Mouse (Mus musculus): ENCODE results near the gene Rhobtb3. TPM values are rescaled to one million over a fixed set of nuclear protein-coding genes. Genes with fewer than 3 reads are reported as not detected.
"Not testable (repeated sequence)": the region's sequence is repeated elsewhere in the genome, so short reads cannot be mapped to it uniquely, and the experiment has no call there.

The Rhobtb3 gene
- polyA plus RNA-seq, 1 experiment = not detected

DNA sequence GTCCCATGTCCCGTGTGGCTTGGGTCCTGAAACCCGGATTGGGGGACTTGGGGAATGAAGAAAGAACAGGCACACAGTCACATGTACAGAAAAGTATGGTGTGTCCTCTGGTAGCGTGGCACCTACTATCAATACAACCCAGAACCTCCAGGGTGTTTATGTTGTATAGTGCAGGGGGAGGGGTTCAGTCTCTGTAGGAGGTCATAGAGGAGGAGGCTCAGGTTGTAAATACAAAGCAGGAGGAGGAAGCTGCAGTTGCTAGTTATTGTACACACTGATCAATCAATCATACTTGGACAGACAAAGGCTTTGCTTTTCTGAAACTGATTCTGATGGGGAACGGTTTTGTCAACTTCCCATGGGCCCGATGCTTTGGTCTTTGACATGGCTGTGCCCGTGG lies 112.0 kb downstream of the Rhobtb3 start:
- TF ChIP-seq CTCF (IDR thresholded peaks at IDR 0.05; ENCODE audit: insufficient read depth, low read depth, low read length) (no peak), POLR2A (IDR thresholded peaks at IDR 0.05; ENCODE audit: insufficient read depth, low read depth, low read length) (no peak)
- Histone ChIP-seq H3K4me3 (ENCODE audit: insufficient read depth, low read depth, low read length) (no peak overlapping the region), H3K4me1 (ENCODE audit: control insufficient read depth, insufficient read depth, low read length) (no peaks in the 10 kb centered on the region), H3K27ac (ENCODE audit: insufficient read depth, low read depth, low read length) (no peak overlapping the region)
- WGBS = 82% methylated on average over 6 of the region's 6 CpGs

DNA sequence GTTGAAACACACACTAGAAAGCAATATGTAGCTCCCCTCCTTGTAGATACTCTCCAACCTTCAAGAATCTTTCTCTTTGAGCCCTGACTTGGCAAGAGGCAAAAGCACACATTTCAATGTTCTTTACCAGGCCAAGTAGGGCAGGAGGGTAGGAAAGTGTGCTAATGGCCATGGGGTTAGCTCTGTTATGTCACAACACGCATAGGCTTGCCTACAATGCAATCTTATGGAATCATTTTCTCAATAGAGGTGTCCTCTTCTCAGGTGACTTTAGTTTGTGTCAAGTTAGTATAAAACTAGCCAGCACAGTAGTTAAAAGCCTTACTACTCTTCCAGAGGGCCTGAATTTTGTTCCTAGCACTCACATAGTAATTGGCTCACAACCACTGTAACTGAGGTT lies 113.0 kb downstream of the Rhobtb3 start:
- WGBS = 89% methylated on average over 1 of the region's 1 CpGs

DNA sequence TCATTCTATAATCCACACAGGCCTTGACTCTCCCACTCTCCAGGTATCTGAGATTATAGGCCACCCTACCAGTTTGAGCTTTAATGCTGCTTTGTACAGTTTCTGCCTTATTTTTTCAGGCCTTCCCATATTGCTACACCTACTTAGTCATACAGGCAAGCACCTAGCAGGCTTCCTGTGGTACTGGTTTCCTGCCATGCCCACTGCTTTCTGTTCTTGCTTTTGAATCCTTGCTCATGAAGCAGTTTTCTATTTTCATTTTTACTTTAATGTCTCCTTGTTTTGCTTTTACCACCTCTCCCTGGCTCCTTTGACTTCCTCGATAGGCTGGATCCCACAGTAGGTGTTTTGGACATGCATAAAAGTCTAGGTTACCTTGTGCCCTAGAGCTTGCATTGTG lies 118.3 kb downstream of the Rhobtb3 start:
- WGBS = 89% methylated on average over 1 of the region's 1 CpGs
- TF ChIP-seq POLR2A (IDR thresholded peaks at IDR 0.05; ENCODE audit: insufficient read depth, low read depth, low read length) = no peak
- no peak for TF ChIP-seq CTCF (IDR thresholded peaks at IDR 0.05; ENCODE audit: insufficient read depth, low read depth, low read length)
- no peak overlapping the region for H3K4me3 ChIP-seq (ENCODE audit: insufficient read depth, low read depth, low read length)
- no peak overlapping the region for H3K27ac ChIP-seq (ENCODE audit: insufficient read depth, low read depth, low read length)
- H3K4me1 ChIP-seq (ENCODE audit: control insufficient read depth, insufficient read depth, low read length) = no peaks in the 10 kb centered on the region

More for the DNA sequence above, 113.0 kb downstream of the Rhobtb3 start:
- no peak for TF ChIP-seq POLR2A (IDR thresholded peaks at IDR 0.05; ENCODE audit: insufficient read depth, low read depth, low read length)
- no peak for TF ChIP-seq CTCF (IDR thresholded peaks at IDR 0.05; ENCODE audit: insufficient read depth, low read depth, low read length)
- Histone ChIP-seq H3K4me1 (ENCODE audit: control insufficient read depth, insufficient read depth, low read length) (no peaks in the 10 kb centered on the region), H3K27ac (ENCODE audit: insufficient read depth, low read depth, low read length) (no peak overlapping the region), H3K4me3 (ENCODE audit: insufficient read depth, low read depth, low read length) (no peak overlapping the region)

DNA sequence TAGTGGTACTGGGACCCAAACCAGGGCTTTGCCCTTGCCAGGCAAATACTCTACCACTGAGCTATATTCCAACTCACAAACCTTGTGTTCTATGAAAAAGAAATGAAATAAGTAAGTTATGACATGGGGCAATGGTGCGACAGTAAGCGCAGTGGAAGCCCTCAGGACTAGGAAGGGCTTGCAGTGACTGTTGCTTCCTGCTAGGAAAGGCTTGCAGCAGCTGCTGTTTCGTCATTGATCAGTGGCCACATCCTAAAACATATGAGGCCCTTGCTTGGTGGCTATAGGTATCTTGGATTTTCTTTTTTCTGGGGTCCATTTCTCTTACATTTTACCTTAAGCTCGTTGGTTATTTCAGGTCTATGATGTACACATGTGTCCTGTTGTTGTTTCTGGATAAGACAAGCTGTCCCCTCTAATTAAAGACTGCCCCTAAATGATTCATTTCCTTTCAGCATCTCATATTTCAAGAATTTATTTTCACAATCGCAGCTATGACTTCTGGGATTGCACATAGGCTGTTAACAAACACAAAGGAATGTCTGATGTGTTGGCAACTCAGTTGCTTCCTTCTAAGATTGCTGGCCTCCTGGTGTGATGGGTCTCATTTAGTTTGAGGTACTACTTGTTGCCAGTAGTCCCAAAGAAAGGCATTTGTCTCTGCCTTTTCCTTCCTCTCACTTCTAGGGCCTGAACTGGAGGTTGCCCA lies 119.0 kb downstream of the Rhobtb3 start:
- H3K27ac ChIP-seq (ENCODE audit: insufficient read depth, low read depth, low read length) = no peak overlapping the region
- H3K4me1 ChIP-seq (ENCODE audit: control insufficient read depth, insufficient read depth, low read length) = no peaks in the 10 kb centered on the region
- no peak overlapping the region for H3K4me3 ChIP-seq (ENCODE audit: insufficient read depth, low read depth, low read length)
- no peak for TF ChIP-seq POLR2A (IDR thresholded peaks at IDR 0.05; ENCODE audit: insufficient read depth, low read depth, low read length)
- no peak for TF ChIP-seq CTCF (IDR thresholded peaks at IDR 0.05; ENCODE audit: insufficient read depth, low read depth, low read length)
- WGBS = 84% methylated on average over 5 of the region's 5 CpGs

DNA sequence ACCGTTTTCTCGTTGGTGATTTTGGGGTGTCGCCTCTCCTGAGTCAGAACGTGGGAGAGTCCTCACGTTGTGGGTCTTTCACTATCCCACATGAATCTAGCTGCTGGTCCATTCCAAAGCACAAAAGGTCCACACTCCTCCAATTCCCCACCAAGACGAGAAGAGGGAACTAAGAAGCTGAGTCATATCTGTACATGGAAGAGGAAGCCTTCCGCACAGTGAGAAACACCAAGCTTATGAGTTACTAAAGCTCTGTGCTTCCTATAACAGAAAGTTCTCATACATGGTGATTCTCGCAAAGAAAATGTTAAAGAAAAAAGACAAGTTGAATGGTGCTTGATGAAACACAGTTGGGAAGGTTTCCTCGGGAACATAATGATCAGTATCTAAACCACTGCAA lies 120.5 kb downstream of the Rhobtb3 start:
- H3K4me1 ChIP-seq (ENCODE audit: control insufficient read depth, insufficient read depth, low read length) = no peaks in the 10 kb centered on the region
- H3K4me3 ChIP-seq (ENCODE audit: insufficient read depth, low read depth, low read length) = no peak overlapping the region
- TF ChIP-seq CTCF (IDR thresholded peaks at IDR 0.05; ENCODE audit: insufficient read depth, low read depth, low read length) (no peak), POLR2A (IDR thresholded peaks at IDR 0.05; ENCODE audit: insufficient read depth, low read depth, low read length) (no peak)
- 90% methylated on average over 9 of the region's 9 CpGs for WGBS
- no peak overlapping the region for H3K27ac ChIP-seq (ENCODE audit: insufficient read depth, low read depth, low read length)

DNA sequence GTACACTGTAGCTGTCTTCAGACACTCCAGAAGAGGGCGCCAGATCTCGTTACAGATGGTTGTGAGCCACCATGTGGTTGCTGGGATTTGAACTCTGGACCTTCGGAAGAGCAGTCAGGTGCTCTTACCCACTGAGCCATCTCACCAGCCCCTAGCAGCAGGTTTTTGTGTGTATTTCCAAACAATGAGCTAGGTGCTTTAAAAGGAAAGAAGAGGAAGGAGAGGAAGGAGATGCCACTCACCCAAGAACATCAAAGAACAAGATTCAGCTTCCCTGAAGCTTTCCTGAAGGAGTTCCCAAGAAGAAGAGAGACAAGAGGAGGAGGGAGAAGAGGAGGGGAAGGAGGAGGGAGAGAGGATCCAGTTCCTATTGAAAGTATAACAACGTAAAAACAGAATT lies 121.4 kb downstream of the Rhobtb3 start:
- not testable (repeated sequence) for H3K4me1 ChIP-seq (ENCODE audit: control insufficient read depth, insufficient read depth, low read length); H3K4me3 ChIP-seq (ENCODE audit: insufficient read depth, low read depth, low read length); H3K27ac ChIP-seq (ENCODE audit: insufficient read depth, low read depth, low read length)
- 95% methylated on average over 4 of the region's 4 CpGs for WGBS

DNA sequence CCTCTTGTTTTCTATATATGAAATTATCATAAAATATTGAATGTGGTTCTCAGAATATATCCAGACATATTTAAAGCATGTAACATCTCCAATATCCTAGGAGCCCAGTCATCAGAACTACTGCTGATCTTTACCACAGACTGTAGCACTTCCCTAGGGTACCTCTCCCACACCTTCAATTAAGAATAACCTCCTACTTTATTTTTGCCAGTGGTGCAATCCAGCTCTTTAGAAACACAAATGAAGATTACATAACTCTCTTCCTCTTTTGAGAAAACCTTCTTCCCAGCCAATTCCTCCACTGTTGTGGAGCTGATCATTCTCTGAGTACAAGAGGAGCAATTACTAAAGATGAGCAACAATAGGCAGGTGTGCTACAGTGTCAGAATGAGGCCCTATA lies 123.8 kb downstream of the Rhobtb3 start:
- Histone ChIP-seq H3K4me3 (ENCODE audit: insufficient read depth, low read depth, low read length) (no peak overlapping the region), H3K4me1 (ENCODE audit: control insufficient read depth, insufficient read depth, low read length) (no peaks in the 10 kb centered on the region), H3K27ac (ENCODE audit: insufficient read depth, low read depth, low read length) (no peak overlapping the region)
- TF ChIP-seq CTCF (IDR thresholded peaks at IDR 0.05; ENCODE audit: insufficient read depth, low read depth, low read length) (no peak), POLR2A (IDR thresholded peaks at IDR 0.05; ENCODE audit: insufficient read depth, low read depth, low read length) (no peak)

Other genes starting within 250 kb of the Rhobtb3 start
- gene Ell2, start 237.2 kb downstream of the Rhobtb3 start, polyA plus RNA-seq (2012; ENCODE audit: insufficient read depth, insufficient read length, low replicate concordance, missing spikeins) = not detected in 2 replicates
- not detected in 2 replicates for gene Glrx, start 104.1 kb downstream of the Rhobtb3 start, polyA plus RNA-seq (2012; ENCODE audit: insufficient read depth, insufficient read length, low replicate concordance, missing spikeins)
- gene Spata9, start 23.2 kb upstream of the Rhobtb3 start, polyA plus RNA-seq (2012; ENCODE audit: insufficient read depth, insufficient read length, low replicate concordance, missing spikeins) = not detected in 2 replicates
- gene Rfesd, start 74.8 kb upstream of the Rhobtb3 start, polyA plus RNA-seq (2012; ENCODE audit: insufficient read depth, insufficient read length, low replicate concordance, missing spikeins) = not detected in 2 replicates
- not detected in 2 replicates for gene Gpr150, start 113.1 kb upstream of the Rhobtb3 start, polyA plus RNA-seq (2012; ENCODE audit: insufficient read depth, insufficient read length, low replicate concordance, missing spikeins)
- gene Arsk, start 154.7 kb upstream of the Rhobtb3 start, polyA plus RNA-seq (2012; ENCODE audit: insufficient read depth, insufficient read length, low replicate concordance, missing spikeins) = not detected in 2 replicates
- gene Ttc37, start 154.8 kb upstream of the Rhobtb3 start, polyA plus RNA-seq (2012; ENCODE audit: insufficient read depth, insufficient read length, low replicate concordance, missing spikeins) = not detected in 2 replicates

Measured in olfactory bulb, adult 2 months (tissue).